Mouse (Mus musculus): Measurements from ENCODE around the gene Kmt2a. TPM values are rescaled to one million over a fixed set of nuclear protein-coding genes. Genes with fewer than 3 reads are reported as not detected.

The Kmt2a gene
- polyA plus RNA-seq, 3 experiments from 2014 or later = 17.8 to 38.5 (median 32.9) TPM

Other genes starting within 250 kb of the Kmt2a start
- gene Treh, start 208.1 kb downstream of the Kmt2a start, polyA plus RNA-seq (2017; shearing (Covaris generic)) = not detected
- gene Phldb1, start 146.1 kb downstream of the Kmt2a start, polyA plus RNA-seq (2017; shearing (Covaris generic)) = under 1 TPM; 0.41 to 0.92 (median 0.58) TPM
- 100 to 1,000 TPM in 1 of 3 experiments, 10 to 100 TPM in 2; 64.6 to 101 (median 67.3) TPM for gene Arcn1, start 113.5 kb downstream of the Kmt2a start, polyA plus RNA-seq (2017; shearing (Covaris generic))
- gene Ift46, start 113.4 kb downstream of the Kmt2a start, polyA plus RNA-seq (2017; shearing (Covaris generic)) = 10 to 100 TPM; 43.4 to 67.5 (median 47.3) TPM
- gene Tmem25, start 82.0 kb downstream of the Kmt2a start, polyA plus RNA-seq (2017; shearing (Covaris generic)) = under 1 TPM; 0.13 to 0.65 (median 0.46) TPM
- not detected for gene Ttc36, start 78.2 kb downstream of the Kmt2a start, polyA plus RNA-seq (2017; shearing (Covaris generic))
- gene Atp5l, start 39.4 kb upstream of the Kmt2a start, polyA plus RNA-seq (2017; shearing (Covaris generic)) = 100 to 1,000 TPM; 468 to 593 (median 553) TPM
- gene Ube4a, start 84.3 kb upstream of the Kmt2a start, polyA plus RNA-seq (2017; shearing (Covaris generic)) = 10 to 100 TPM; 25.5 to 40.2 (median 34.4) TPM
- 1,000 to 10,000 TPM; 1,536 to 1,970 (median 1,828) TPM for gene Cd3g, start 99.1 kb upstream of the Kmt2a start, polyA plus RNA-seq (2017; shearing (Covaris generic))
- 1,000 to 10,000 TPM in 1 of 3 experiments, 100 to 1,000 TPM in 2; 684 to 1,006 (median 966) TPM for gene Cd3d, start 100.5 kb upstream of the Kmt2a start, polyA plus RNA-seq (2017; shearing (Covaris generic))
- gene Cd3e, start 128.3 kb upstream of the Kmt2a start, polyA plus RNA-seq (2017; shearing (Covaris generic)) = 1,000 to 10,000 TPM in 2 of 3 experiments, 100 to 1,000 TPM in 1; 995 to 1,814 (median 1,394) TPM
- not detected for gene Mpzl2, start 158.5 kb upstream of the Kmt2a start, polyA plus RNA-seq (2017; shearing (Covaris generic))
- gene Mpzl3, start 173.9 kb upstream of the Kmt2a start, polyA plus RNA-seq (2017; shearing (Covaris generic)) = 10 to 100 TPM in 2 of 3 experiments, 1 to 10 TPM in 1; 9.1 to 12.0 (median 10.2) TPM
- 10 to 100 TPM in 1 of 3 experiments, 1 to 10 TPM in 2; 2.6 to 11.2 (median 6.3) TPM for gene Jaml, start 197.9 kb upstream of the Kmt2a start, polyA plus RNA-seq (2017; shearing (Covaris generic))
- gene Scn2b, start 236.5 kb upstream of the Kmt2a start, polyA plus RNA-seq (2017; shearing (Covaris generic)) = under 1 TPM in 2 of 3 experiments, not detected in 1; 0.09 to 0.60 TPM